Mouse (Mus musculus): ENCODE measurements around the gene Ptprd. TPM values are rescaled to one million over a fixed set of nuclear protein-coding genes. Genes with fewer than 3 reads are reported as not detected.

The Ptprd gene
- polyA plus RNA-seq, 1 experiment from 2014 or later: 14.9 TPM

DNA sequence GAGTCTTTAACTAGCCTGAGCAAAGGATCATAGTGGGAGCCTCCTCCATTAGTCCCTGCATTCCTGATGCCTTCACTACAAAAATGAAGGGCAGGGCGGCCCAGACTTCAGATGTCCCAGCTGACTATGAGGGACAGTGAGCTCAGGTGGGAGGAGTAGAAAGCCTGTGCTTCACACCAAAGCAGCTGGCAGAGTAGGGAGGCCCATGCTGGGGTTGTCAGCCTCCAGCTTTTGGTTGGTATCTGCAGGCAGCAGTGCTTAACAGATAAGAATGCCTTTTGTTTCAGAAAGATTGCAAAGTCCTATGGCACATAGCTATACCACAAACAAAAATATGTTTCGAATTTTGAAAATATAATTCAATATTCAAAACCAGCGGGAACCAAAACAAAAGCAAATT is 2237.0 kb downstream of the Ptprd start:
- Histone ChIP-seq H3K4me2 (replicated peaks; ENCODE audit: low read depth, low read length) (no peak overlapping the region), H3K9ac (replicated peaks; ENCODE audit: low read depth) (no peak overlapping the region), H3K4me3 (ENCODE audit: low read depth, low read length) (no peak overlapping the region), H3K9me3 (ENCODE audit: low read length) (no peaks in the 10 kb centered on the region), H3K4me1 (ENCODE audit: insufficient read depth, low read depth, low read length) (no peaks in the 10 kb centered on the region), H3K36me3 (ENCODE audit: insufficient read depth, low read length) (no peaks in the 10 kb centered on the region), H3K27ac (ENCODE audit: low read length) (no peak overlapping the region), H3K27me3 (replicated peaks; ENCODE audit: insufficient read depth, low read length) (no peaks in the 10 kb centered on the region)
- no peak for TF ChIP-seq CTCF (IDR thresholded peaks at IDR 0.05)
- TF ChIP-seq EP300 (IDR thresholded peaks at IDR 0.05): no peak
- DNase-seq (ENCODE audit: low spot score): no peak
- 85% methylated on average over 3 of the region's 3 CpGs for WGBS
- ATAC-seq: no peak

DNA sequence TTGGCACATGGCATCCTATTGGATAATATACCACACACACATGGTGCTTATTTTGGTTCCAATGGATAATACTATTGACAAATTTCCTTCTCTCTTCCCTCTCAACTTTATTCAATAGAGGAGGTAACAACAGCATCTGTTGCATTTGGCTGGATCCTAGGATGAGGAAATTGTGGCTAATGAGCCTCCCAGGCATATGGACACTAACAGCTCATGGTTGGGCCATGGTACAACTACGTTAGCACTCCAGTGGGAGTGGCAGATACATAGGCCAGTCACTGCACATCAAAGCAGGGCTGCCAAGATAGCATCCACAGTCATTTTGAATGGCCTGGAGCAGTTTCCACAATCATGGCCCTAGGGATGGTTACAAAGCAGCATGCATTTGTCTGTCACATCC is 2238.4 kb downstream of the Ptprd start:
- Histone ChIP-seq H3K9ac (replicated peaks; ENCODE audit: low read depth) (no peak overlapping the region), H3K36me3 (ENCODE audit: insufficient read depth, low read length) (no peaks in the 10 kb centered on the region), H3K4me2 (replicated peaks; ENCODE audit: low read depth, low read length) (no peak overlapping the region), H3K4me3 (ENCODE audit: low read depth, low read length) (no peak overlapping the region), H3K4me1 (ENCODE audit: insufficient read depth, low read depth, low read length) (no peaks in the 10 kb centered on the region), H3K9me3 (ENCODE audit: low read length) (no peaks in the 10 kb centered on the region), H3K27ac (ENCODE audit: low read length) (no peak overlapping the region), H3K27me3 (replicated peaks; ENCODE audit: insufficient read depth, low read length) (no peaks in the 10 kb centered on the region)
- ATAC-seq (no peak), DNase-seq (ENCODE audit: low spot score) (no peak)
- 95% methylated on average over 1 of the region's 1 CpGs for WGBS
- TF ChIP-seq EP300 (IDR thresholded peaks at IDR 0.05) (no peak), CTCF (IDR thresholded peaks at IDR 0.05) (no peak)

DNA sequence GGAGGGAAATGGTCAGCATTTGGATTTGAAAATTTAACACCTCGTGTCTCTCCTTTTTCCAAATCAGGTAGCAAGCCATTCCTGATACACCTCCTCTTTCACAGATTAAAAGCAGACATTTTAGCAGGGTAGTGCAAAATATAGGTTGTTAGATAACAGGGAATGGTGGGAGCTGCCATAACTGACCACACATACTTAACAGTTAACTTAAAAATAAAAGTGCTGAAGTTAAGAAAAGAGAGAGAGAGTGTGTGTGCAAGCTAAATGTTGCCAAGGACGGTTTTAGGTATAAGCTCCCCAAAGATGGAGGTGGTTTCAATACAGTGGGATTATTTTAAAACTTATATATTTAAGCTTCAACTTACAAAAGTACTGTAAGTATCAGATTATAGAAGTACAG is 2241.8 kb downstream of the Ptprd start:
- H3K27me3 ChIP-seq (replicated peaks; ENCODE audit: insufficient read depth, low read length): no peaks in the 10 kb centered on the region

DNA sequence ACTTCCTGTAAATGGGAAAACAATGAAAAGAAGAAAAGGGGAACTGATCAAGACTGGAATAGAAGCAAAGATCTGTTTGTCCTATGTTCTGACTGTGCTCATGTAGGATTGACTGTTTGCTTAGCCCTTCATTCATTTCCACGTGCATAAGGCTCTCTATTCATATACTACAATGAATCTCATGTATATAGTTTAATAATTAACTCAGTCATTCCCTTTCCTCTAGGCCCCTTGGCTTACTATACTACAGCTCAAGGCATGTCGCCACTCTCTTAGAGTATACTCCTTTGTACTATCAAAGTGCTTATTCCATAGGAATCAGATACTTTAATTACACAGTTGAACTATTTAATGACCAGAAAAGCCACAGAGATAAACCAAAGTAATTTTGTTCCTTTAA is 2243.1 kb downstream of the Ptprd start:
- Histone ChIP-seq H3K9ac (replicated peaks; ENCODE audit: low read depth) (no peak overlapping the region), H3K4me2 (replicated peaks; ENCODE audit: low read depth, low read length) (no peak overlapping the region), H3K9me3 (ENCODE audit: low read length) (no peaks in the 10 kb centered on the region), H3K27me3 (replicated peaks; ENCODE audit: insufficient read depth, low read length) (no peaks in the 10 kb centered on the region), H3K4me1 (ENCODE audit: insufficient read depth, low read depth, low read length) (no peaks in the 10 kb centered on the region), H3K36me3 (ENCODE audit: insufficient read depth, low read length) (no peaks in the 10 kb centered on the region), H3K27ac (ENCODE audit: low read length) (no peak overlapping the region), H3K4me3 (ENCODE audit: low read depth, low read length) (no peak overlapping the region)
- DNase-seq (ENCODE audit: low spot score) (no peak), ATAC-seq (no peak)
- no peak for TF ChIP-seq CTCF (IDR thresholded peaks at IDR 0.05)
- no peak for TF ChIP-seq EP300 (IDR thresholded peaks at IDR 0.05)
- 59% methylated on average over 2 of the region's 2 CpGs for WGBS

More for the DNA sequence above, 2241.8 kb downstream of the Ptprd start:
- Histone ChIP-seq H3K4me3 (ENCODE audit: low read depth, low read length) (no peak overlapping the region), H3K36me3 (ENCODE audit: insufficient read depth, low read length) (no peaks in the 10 kb centered on the region), H3K9me3 (ENCODE audit: low read length) (no peaks in the 10 kb centered on the region), H3K4me2 (replicated peaks; ENCODE audit: low read depth, low read length) (no peak overlapping the region), H3K9ac (replicated peaks; ENCODE audit: low read depth) (no peak overlapping the region), H3K27ac (ENCODE audit: low read length) (no peak overlapping the region), H3K4me1 (ENCODE audit: insufficient read depth, low read depth, low read length) (no peaks in the 10 kb centered on the region)
- DNase-seq (ENCODE audit: low spot score) (no peak), ATAC-seq (no peak)
- TF ChIP-seq CTCF (IDR thresholded peaks at IDR 0.05): no peak
- WGBS: 86% methylated on average over 2 of the region's 2 CpGs

DNA sequence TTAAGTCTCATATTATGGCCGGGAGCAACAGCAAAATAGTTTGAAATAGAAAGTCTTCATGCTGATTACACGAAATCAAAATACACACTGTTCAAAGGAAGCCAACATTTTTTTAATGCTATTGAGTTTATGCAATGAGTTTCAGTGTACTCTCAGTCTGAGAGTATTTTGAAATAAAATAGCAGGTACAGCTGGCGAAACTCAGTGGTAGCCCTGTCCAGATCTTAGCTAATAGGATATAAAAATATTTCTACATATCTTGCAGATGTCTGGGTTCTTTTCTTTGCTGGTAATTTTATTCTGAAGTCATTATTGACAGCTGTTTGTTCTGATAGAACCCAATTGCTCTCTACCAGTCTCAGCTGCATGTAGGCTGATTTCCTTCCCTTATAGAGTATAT is 2246.0 kb downstream of the Ptprd start:
- Histone ChIP-seq H3K27me3 (replicated peaks; ENCODE audit: insufficient read depth, low read length) (no peaks in the 10 kb centered on the region), H3K9me3 (ENCODE audit: low read length) (no peaks in the 10 kb centered on the region), H3K4me1 (ENCODE audit: insufficient read depth, low read depth, low read length) (no peaks in the 10 kb centered on the region), H3K27ac (ENCODE audit: low read length) (no peak overlapping the region), H3K9ac (replicated peaks; ENCODE audit: low read depth) (no peak overlapping the region), H3K4me3 (ENCODE audit: low read depth, low read length) (no peak overlapping the region), H3K4me2 (replicated peaks; ENCODE audit: low read depth, low read length) (no peak overlapping the region), H3K36me3 (ENCODE audit: insufficient read depth, low read length) (no peaks in the 10 kb centered on the region)
- TF ChIP-seq EP300 (IDR thresholded peaks at IDR 0.05): peak; percentile 73
- no peak for TF ChIP-seq CTCF (IDR thresholded peaks at IDR 0.05)
- ATAC-seq: peak; percentile 72
- 47% methylated on average over 3 of the region's 3 CpGs for WGBS
- DNase-seq (ENCODE audit: low spot score): peak; percentile 85

DNA sequence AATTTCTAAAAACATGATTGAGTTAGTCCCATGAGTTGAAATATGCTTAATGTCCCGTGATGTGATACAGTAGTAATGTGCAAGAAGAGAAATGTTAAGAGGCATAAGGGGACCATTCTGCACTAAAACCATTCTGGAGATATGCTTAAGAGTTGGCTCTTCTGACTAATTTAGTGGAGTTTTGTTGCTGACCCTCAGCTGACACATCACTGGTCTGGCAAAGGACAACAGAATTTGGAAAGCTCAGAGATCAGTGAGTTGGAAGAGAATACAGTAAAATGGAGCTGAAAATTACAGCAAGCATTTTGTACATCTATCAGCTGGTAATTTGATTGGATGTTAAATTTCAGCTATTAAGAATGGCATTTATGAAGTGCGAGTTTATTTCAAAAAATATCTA is 2248.8 kb downstream of the Ptprd start:
- TF ChIP-seq CTCF (IDR thresholded peaks at IDR 0.05): no peak
- TF ChIP-seq EP300 (IDR thresholded peaks at IDR 0.05): no peak
- WGBS: 61% methylated on average over 2 of the region's 2 CpGs

DNA sequence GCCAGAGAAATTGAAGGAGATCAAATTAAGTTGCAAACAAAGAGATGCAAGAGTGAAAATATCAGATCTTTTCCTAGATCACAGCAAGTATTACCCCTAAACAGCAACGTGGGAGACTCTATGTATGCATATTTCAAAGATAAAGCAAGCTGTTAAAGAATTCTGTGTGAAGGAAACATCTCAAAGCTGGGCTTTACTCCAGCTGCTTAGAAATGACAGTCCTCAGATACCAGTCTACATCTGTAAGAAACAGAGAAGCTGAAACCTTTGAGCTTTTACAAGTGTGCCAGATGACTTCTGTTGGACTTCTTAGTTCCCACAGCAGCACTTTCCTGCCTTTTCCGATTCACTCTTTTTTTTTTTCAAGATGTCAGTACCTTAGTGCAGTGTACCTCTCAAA is 2249.9 kb downstream of the Ptprd start:
- 31% methylated on average over 2 of the region's 2 CpGs for WGBS
- H3K36me3 ChIP-seq (ENCODE audit: insufficient read depth, low read length): no peaks in the 10 kb centered on the region
- H3K4me3 ChIP-seq (ENCODE audit: low read depth, low read length): no peak overlapping the region
- H3K9ac ChIP-seq (replicated peaks; ENCODE audit: low read depth): no peak overlapping the region
- DNase-seq (ENCODE audit: low spot score) (peak; percentile 19), ATAC-seq (peak; percentile 19; the same call in 1 of the 2 replicates)
- no peak overlapping the region for H3K27ac ChIP-seq (ENCODE audit: low read length)
- H3K4me2 ChIP-seq (replicated peaks; ENCODE audit: low read depth, low read length): no peak overlapping the region
- no peaks in the 10 kb centered on the region for H3K27me3 ChIP-seq (replicated peaks; ENCODE audit: insufficient read depth, low read length)
- TF ChIP-seq EP300 (IDR thresholded peaks at IDR 0.05): no peak
- TF ChIP-seq CTCF (IDR thresholded peaks at IDR 0.05): no peak
- H3K9me3 ChIP-seq (ENCODE audit: low read length): no peaks in the 10 kb centered on the region
- H3K4me1 ChIP-seq (ENCODE audit: insufficient read depth, low read depth, low read length): no peaks in the 10 kb centered on the region

More for the DNA sequence above, 2248.8 kb downstream of the Ptprd start:
- no peaks in the 10 kb centered on the region for H3K9me3 ChIP-seq (ENCODE audit: low read length)
- no peaks in the 10 kb centered on the region for H3K27me3 ChIP-seq (replicated peaks; ENCODE audit: insufficient read depth, low read length)
- no peak for ATAC-seq
- H3K9ac ChIP-seq (replicated peaks; ENCODE audit: low read depth): no peak overlapping the region
- no peaks in the 10 kb centered on the region for H3K36me3 ChIP-seq (ENCODE audit: insufficient read depth, low read length)
- DNase-seq (ENCODE audit: low spot score): no peak
- H3K4me3 ChIP-seq (ENCODE audit: low read depth, low read length): no peak overlapping the region
- no peak overlapping the region for H3K27ac ChIP-seq (ENCODE audit: low read length)
- H3K4me1 ChIP-seq (ENCODE audit: insufficient read depth, low read depth, low read length): no peaks in the 10 kb centered on the region
- H3K4me2 ChIP-seq (replicated peaks; ENCODE audit: low read depth, low read length): no peak overlapping the region

Measured in lung, postnatal 0 days (tissue).